In genomic region chr19:4304251-4304821, GRCm38 (mm10) we compare ENCODE assay signal across 8 mouse cellular contexts. TPM values are rescaled to one million over a fixed set of nuclear protein-coding genes. Genes with fewer than 3 reads are reported as not detected.
DNase-seq lines count a peak whose midpoint lies in the region; ATAC-seq and TF ChIP-seq lines count a peak whose summit lies in the region.

No protein-coding gene starts in this region.

- H3K79me2 ChIP-seq in heart, adult 2 months (replicated peaks; ENCODE audit: control insufficient read depth, insufficient read depth, low read length), result peaks cover 3% of the 10 kb centered on the region

- DNase-seq in heart, adult 2 months, result peak; percentile 37 to 51
- DNase-seq in heart, postnatal 36 days, result no peak
- peak; percentile 52 to 63 for DNase-seq in cerebellum, postnatal 25 days
- DNase-seq in hindbrain, embryonic 14.5 days (ENCODE audit: low spot score), result no peak
- peak; percentile 39 for DNase-seq in lung, postnatal 0 days (ENCODE audit: low spot score)
- no peak for DNase-seq in adrenal gland, postnatal 10 days
- DNase-seq in adrenal gland, adult 8-10 months, result no peak

- no peak for TF ChIP-seq EP300 in heart, adult 2 months (IDR thresholded peaks at IDR 0.05; ENCODE audit: insufficient read depth, low read depth, low read length)
- no peak for TF ChIP-seq EP300 in lung, postnatal 0 days (IDR thresholded peaks at IDR 0.05)

- H3K27ac ChIP-seq in heart, adult 2 months, result peak overlapping the region; percentile 93
- H3K27ac ChIP-seq in hindbrain, embryonic 14.5 days, result no peak overlapping the region
- peak overlapping the region; percentile 43; the same call in 1 of the 2 replicates for H3K27ac ChIP-seq in lung, postnatal 0 days (ENCODE audit: low read length)
- H3K27ac ChIP-seq in stomach, embryonic 14.5 days (ENCODE audit: low read length), result peak overlapping the region; percentile 45; the same call in 1 of the 2 replicates

- ATAC-seq in hindbrain, embryonic 14.5 days (ENCODE audit: low FRiP score), result no peak
- no peak for ATAC-seq in lung, postnatal 0 days
- ATAC-seq in stomach, embryonic 14.5 days (ENCODE audit: insufficient number of reproducible peaks, insufficient read depth, low FRiP score, low read depth), result no peak

- no peak for TF ChIP-seq POLR2A in heart, adult 2 months (IDR thresholded peaks at IDR 0.05; ENCODE audit: insufficient read depth, low read depth, low read length)

- H3K27me3 ChIP-seq in heart, adult 2 months (ENCODE audit: control insufficient read depth, insufficient read depth, low read length), result no peaks in the 10 kb centered on the region
- no peaks in the 10 kb centered on the region for H3K27me3 ChIP-seq in hindbrain, embryonic 14.5 days (ENCODE audit: control insufficient read depth, insufficient read depth, low read length)
- no peaks in the 10 kb centered on the region for H3K27me3 ChIP-seq in lung, postnatal 0 days (replicated peaks; ENCODE audit: insufficient read depth, low read length)
- no peaks in the 10 kb centered on the region for H3K27me3 ChIP-seq in stomach, embryonic 14.5 days (ENCODE audit: control insufficient read depth, insufficient read depth, low read length)

- TF ChIP-seq CTCF in heart, adult 2 months (IDR thresholded peaks at IDR 0.05), result no peak
- 0 out of 2 replicates have a peak, but pooled peaks have one; percentile 8 for TF ChIP-seq CTCF in lung, postnatal 0 days (IDR thresholded peaks at IDR 0.05)

- peaks cover 2% of the 10 kb centered on the region; the same call in 1 of the 2 replicates for H3K36me3 ChIP-seq in heart, adult 2 months (ENCODE audit: control insufficient read depth, insufficient read depth, low read length)
- H3K36me3 ChIP-seq in hindbrain, embryonic 14.5 days (replicated peaks; ENCODE audit: control insufficient read depth, insufficient read depth), result no peaks in the 10 kb centered on the region
- H3K36me3 ChIP-seq in lung, postnatal 0 days (ENCODE audit: insufficient read depth, low read length), result no peaks in the 10 kb centered on the region
- no peaks in the 10 kb centered on the region for H3K36me3 ChIP-seq in stomach, embryonic 14.5 days (ENCODE audit: control insufficient read depth, insufficient read depth, low read length)

- H3K9ac ChIP-seq in heart, adult 2 months (ENCODE audit: low read depth, low read length), result peak overlapping the region; percentile 23
- H3K9ac ChIP-seq in hindbrain, embryonic 14.5 days, result peak overlapping the region; percentile 98
- H3K9ac ChIP-seq in lung, postnatal 0 days (replicated peaks; ENCODE audit: low read depth), result peak overlapping the region; percentile 90; the same call in 1 of the 2 replicates
- H3K9ac ChIP-seq in stomach, embryonic 14.5 days (replicated peaks; ENCODE audit: low read depth, low read length), result no peak overlapping the region; the same call in 1 of the 2 replicates

- intact Hi-C loops in heart, adult 2 months (cut with DNase I), result no loop called here
- intact Hi-C loops in heart, postnatal 36 days (cut with DNase I), result no loop called here

- H3K9me3 ChIP-seq in hindbrain, embryonic 14.5 days (ENCODE audit: control insufficient read depth, low read length), result no peaks in the 10 kb centered on the region
- H3K9me3 ChIP-seq in lung, postnatal 0 days (ENCODE audit: low read length), result no peaks in the 10 kb centered on the region
- no peaks in the 10 kb centered on the region for H3K9me3 ChIP-seq in stomach, embryonic 14.5 days (ENCODE audit: control insufficient read depth, low read depth, low read length)

- peaks cover 40% of the 10 kb centered on the region for H3K4me1 ChIP-seq in heart, adult 2 months (ENCODE audit: control insufficient read depth, insufficient read depth, low read length)
- peaks cover 61% of the 10 kb centered on the region for H3K4me1 ChIP-seq in hindbrain, embryonic 14.5 days (replicated peaks; ENCODE audit: control insufficient read depth, insufficient read depth, low read length)
- H3K4me1 ChIP-seq in lung, postnatal 0 days (ENCODE audit: insufficient read depth, low read depth, low read length), result peaks cover 51% of the 10 kb centered on the region
- peaks cover 55% of the 10 kb centered on the region for H3K4me1 ChIP-seq in stomach, embryonic 14.5 days (ENCODE audit: control insufficient read depth, insufficient read depth, low read length)

- WGBS in heart, adult 2 months, result 56% methylated on average over 5 of the region's 5 CpGs
- WGBS in hindbrain, embryonic 14.5 days, result 76% methylated on average over 5 of the region's 5 CpGs
- 46% methylated on average over 5 of the region's 5 CpGs for WGBS in lung, postnatal 0 days
- WGBS in stomach, embryonic 14.5 days, result 65% methylated on average over 5 of the region's 5 CpGs

- H3K4me3 ChIP-seq in heart, adult 2 months, result peak overlapping the region; percentile 90
- H3K4me3 ChIP-seq in hindbrain, embryonic 14.5 days (replicated peaks; ENCODE audit: low read length), result peak overlapping the region; percentile 96
- peak overlapping the region; percentile 80 for H3K4me3 ChIP-seq in lung, postnatal 0 days (ENCODE audit: low read depth, low read length)
- H3K4me3 ChIP-seq in stomach, embryonic 14.5 days (ENCODE audit: low read depth, low read length), result peak overlapping the region; percentile 95

- H3K4me2 ChIP-seq in hindbrain, embryonic 14.5 days (replicated peaks), result peak overlapping the region; percentile 83
- peak overlapping the region; percentile 81 for H3K4me2 ChIP-seq in lung, postnatal 0 days (replicated peaks; ENCODE audit: low read depth, low read length)
- H3K4me2 ChIP-seq in stomach, embryonic 14.5 days (replicated peaks; ENCODE audit: low read depth, low read length), result peak overlapping the region; percentile 77

RNA-seq across cellular contexts. Expression of gene Grk2, which starts 1.7 kb away (rescaled TPM):
- total RNA-seq in heart, adult 2 months (2021), result 10 to 100 TPM; 56.0 to 59.0 TPM
- polyA plus RNA-seq in heart, adult 2 months (2012; rRNA removed), result 53.6 and 61.3 TPM in 2 replicates
- total RNA-seq in heart, postnatal 36 days (2021), result 10 to 100 TPM; 47.5 to 50.4 TPM
- 29.2 and 30.4 TPM in 2 replicates for polyA plus RNA-seq in hindbrain, embryonic 14.5 days (2014; fragmentation: Nextera tagmentation; extraction: Ambion mirVana)
- 13.9 and 14.0 TPM in 2 replicates for polyA plus RNA-seq in lung, postnatal 0 days (2015; fragmentation: Nextera tagmentation; extraction: Ambion mirVana)
- 18.1 and 18.7 TPM in 2 replicates for polyA plus RNA-seq in stomach, embryonic 14.5 days (2014; fragmentation: Nextera tagmentation; extraction: Ambion mirVana)
- 10 to 100 TPM; 46.3 to 54.8 TPM for total RNA-seq in adrenal gland, postnatal 10 days (2021)
- 10 to 100 TPM; 42.3 to 71.6 (median 53.0) TPM for total RNA-seq in adrenal gland, adult 8-10 months (2022)

RNA-seq across cellular contexts. Expression of gene Ankrd13d, which starts 21.4 kb away (rescaled TPM):
- total RNA-seq in heart, adult 2 months (2021), result under 1 TPM; 0.34 to 0.60 TPM
- 1.4 and 1.5 TPM in 2 replicates for polyA plus RNA-seq in heart, adult 2 months (2012; rRNA removed)
- total RNA-seq in heart, postnatal 36 days (2021), result under 1 TPM; 0.51 to 0.80 TPM
- polyA plus RNA-seq in hindbrain, embryonic 14.5 days (2014; fragmentation: Nextera tagmentation; extraction: Ambion mirVana), result 50.7 and 56.6 TPM in 2 replicates
- 2.0 and 2.6 TPM in 2 replicates for polyA plus RNA-seq in lung, postnatal 0 days (2015; fragmentation: Nextera tagmentation; extraction: Ambion mirVana)
- polyA plus RNA-seq in stomach, embryonic 14.5 days (2014; fragmentation: Nextera tagmentation; extraction: Ambion mirVana), result 10.4 and 13.0 TPM in 2 replicates
- total RNA-seq in adrenal gland, postnatal 10 days (2021), result 1 to 10 TPM; 3.5 to 8.5 TPM
- total RNA-seq in adrenal gland, adult 8-10 months (2022), result 10 to 100 TPM in 1 of 4 experiments, 1 to 10 TPM in 3; 4.3 to 10.6 (median 6.8) TPM

RNA-seq across cellular contexts. Expression of gene Ssh3, which starts 35.4 kb away (rescaled TPM):
- total RNA-seq in heart, adult 2 months (2021), result 1 to 10 TPM; 6.7 to 7.3 TPM
- 13.7 and 15.9 TPM in 2 replicates for polyA plus RNA-seq in heart, adult 2 months (2012; rRNA removed)
- 1 to 10 TPM; 7.2 to 8.6 TPM for total RNA-seq in heart, postnatal 36 days (2021)
- polyA plus RNA-seq in hindbrain, embryonic 14.5 days (2014; fragmentation: Nextera tagmentation; extraction: Ambion mirVana), result 12.9 and 13.4 TPM in 2 replicates
- 22.7 and 24.4 TPM in 2 replicates for polyA plus RNA-seq in lung, postnatal 0 days (2015; fragmentation: Nextera tagmentation; extraction: Ambion mirVana)
- 26.5 and 27.9 TPM in 2 replicates for polyA plus RNA-seq in stomach, embryonic 14.5 days (2014; fragmentation: Nextera tagmentation; extraction: Ambion mirVana)
- 10 to 100 TPM; 16.8 to 21.9 TPM for total RNA-seq in adrenal gland, postnatal 10 days (2021)
- 10 to 100 TPM; 30.8 to 55.1 (median 46.6) TPM for total RNA-seq in adrenal gland, adult 8-10 months (2022)

Comparison
In these comparisons a context has a peak if more than half of its experiments do, and no peak if none do; other contexts are left out.
1. DNase-seq: peak in heart, adult 2 months (2 of 2), cerebellum, postnatal 25 days (2 of 2) and lung, postnatal 0 days (single experiment); none in heart, postnatal 36 days (0 of 2), hindbrain, embryonic 14.5 days (single experiment), adrenal gland, postnatal 10 days (single experiment) and adrenal gland, adult 8-10 months (single experiment).
2. Peak in every context shown above with its lines, with median percentiles within 50 percentile points of each other: H3K4me3 ChIP-seq and H3K4me2 ChIP-seq.